Mouse (Mus musculus): ENCODE results near the gene Tor1b.

The Tor1b gene

GRCm38 (mm10) chr2:30985111-30986020, 32.6 kb downstream of the Tor1b start:
- peak; percentile 40 for DNase-seq (ENCODE audit: low read depth, low spot score)

- no peak for DNase-seq (ENCODE audit: low read depth, low spot score)
Observed at GRCm38 (mm10) chr2:30990221-30990620, 37.5 kb downstream of the Tor1b start.

GRCm38 (mm10) chr2:30994853-30995252, 42.1 kb downstream of the Tor1b start:
- no peak for DNase-seq (ENCODE audit: low read depth, low spot score)

DNA sequence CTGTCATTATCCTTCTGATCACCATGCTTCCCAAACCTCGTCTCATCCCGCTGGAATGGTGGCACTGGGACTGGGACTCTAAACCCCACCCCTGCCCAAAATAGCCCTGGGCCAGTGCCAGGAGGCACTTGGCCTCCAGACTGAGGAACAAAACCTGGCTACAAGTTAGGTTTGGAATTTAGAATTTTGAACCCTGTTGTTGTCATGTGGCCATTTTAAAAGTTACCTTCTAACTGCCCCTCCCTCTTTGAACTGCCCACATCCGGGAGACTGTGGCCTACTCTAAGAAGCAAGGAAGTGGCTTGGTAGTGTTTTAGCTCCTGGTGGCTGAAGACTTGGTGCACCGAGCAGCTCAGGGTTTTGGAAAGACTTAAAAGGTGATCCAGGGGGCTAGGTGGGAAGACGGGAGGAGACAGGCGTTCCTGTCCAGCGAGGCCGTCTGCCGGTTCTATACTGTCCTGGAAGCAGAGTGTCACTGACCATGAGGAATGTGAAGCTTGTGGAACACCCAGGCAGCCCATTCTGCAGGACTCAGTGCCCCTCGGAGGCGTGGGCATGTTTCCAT, 42.8 kb downstream of the Tor1b start:
- no peak for DNase-seq (ENCODE audit: low read depth, low spot score)

- DNase-seq (ENCODE audit: low read depth, low spot score), result no peak
Observed at GRCm38 (mm10) chr2:30998443-30999260, 45.9 kb downstream of the Tor1b start.

- DNase-seq (ENCODE audit: low read depth, low spot score), result no peak
Observed at GRCm38 (mm10) chr2:31002857-31003256, 50.1 kb downstream of the Tor1b start.

- no peak for DNase-seq (ENCODE audit: low read depth, low spot score)
Observed at GRCm38 (mm10) chr2:31005453-31005852, 52.7 kb downstream of the Tor1b start.

DNA sequence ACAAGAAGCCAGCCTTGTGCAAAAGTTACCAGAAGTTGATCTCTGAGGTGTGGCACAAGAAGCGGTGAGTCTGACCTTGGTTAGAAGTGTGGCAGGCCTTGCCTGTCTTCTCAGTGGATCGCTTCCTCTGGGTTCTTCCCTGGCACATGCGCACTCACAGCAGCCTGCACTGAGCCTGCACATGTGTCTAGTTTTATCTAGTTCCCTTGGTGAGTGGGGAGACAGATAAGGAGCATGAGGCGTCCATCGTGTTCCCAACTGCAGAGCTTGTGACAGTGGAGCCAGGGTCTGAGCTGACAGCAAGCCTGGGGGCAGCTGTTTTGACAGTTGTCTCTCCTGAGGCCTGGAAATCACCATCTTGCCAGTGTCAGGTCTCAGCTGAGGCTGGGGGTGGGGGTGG, 53.7 kb downstream of the Tor1b start:
- no peak for DNase-seq (ENCODE audit: low read depth, low spot score)

- no peak for DNase-seq (ENCODE audit: low read depth, low spot score)
Observed at GRCm38 (mm10) chr2:31007208-31007607, 54.4 kb downstream of the Tor1b start.

Measured in skeletal muscle tissue, adult 2 months (tissue).